ENCODE assay signal across 9 mouse cellular contexts in genomic region chr10:53806697-53807096, GRCm38 (mm10). TPM values are rescaled to one million over a fixed set of nuclear protein-coding genes. Genes with fewer than 3 reads are reported as not detected.
A peak's percentile ranks its signal among the peaks of the same experiment; 100 is the strongest.
DNase-seq lines count a peak whose midpoint lies in the region; TF ChIP-seq lines count a peak whose summit lies in the region.
"Had no signal": no experiment of that assay in that cellular context is flagged by ENCODE, and none has a peak within 500 bp of the region (broad histone marks: within the 10 kb centered on the region; RNA-seq: fewer than 3 reads in every experiment).

No protein-coding gene starts in this region.

- no peak for TF ChIP-seq POLR2A in MEL (IDR thresholded peaks at IDR 0.05; ENCODE audit: control insufficient read depth in 1 of 2, insufficient read depth in 1 of 2, low read depth in 1 of 2, low read length in 2 of 2, poor library complexity in 1 of 2)

- H3K4me3 ChIP-seq in layer of hippocampus, adult 2 months = no peak overlapping the region
- H3K4me3 ChIP-seq in C2C12 (ENCODE audit: insufficient read depth, poor library complexity, severe bottlenecking) (no peak overlapping the region), MEL (ENCODE audit: control insufficient read depth in 1 of 2, insufficient read depth in 1 of 2, low read depth in 2 of 2, low read length in 2 of 2) (no peak overlapping the region)
- H3K4me3 ChIP-seq: embryonic facial prominence, embryonic 12.5 days had no signal

- no peaks in the 10 kb centered on the region for H3K9me3 ChIP-seq in MEL (replicated peaks; ENCODE audit: insufficient read depth, low read length)
- H3K9me3 ChIP-seq: embryonic facial prominence, embryonic 12.5 days had no signal

- H3K27ac ChIP-seq in layer of hippocampus, adult 2 months = no peak overlapping the region
- H3K27ac ChIP-seq in MEL (ENCODE audit: control insufficient read depth, low read depth, low read length) = no peak overlapping the region
- H3K27ac ChIP-seq: embryonic facial prominence, embryonic 12.5 days; hindbrain, embryonic 14.5 days had no signal

- no peak for DNase-seq in layer of hippocampus, adult 2 months (ENCODE audit: low spot score in 2 of 2)
- no peak for DNase-seq in layer of hippocampus, postnatal 36 days
- DNase-seq in MEL (ENCODE audit: low read depth, low spot score) = peak; percentile 42
- DNase-seq in kidney, postnatal 36 days = peak; percentile 13 to 66
- DNase-seq in urinary bladder, postnatal 14 days (ENCODE audit: low spot score) = no peak
- no peak for DNase-seq in T-cell, adult 2 months (ENCODE audit: low spot score)

- TF ChIP-seq RAD21 in MEL (IDR thresholded peaks at IDR 0.05; ENCODE audit: low read depth, low read length) = peak; percentile 50

- no peaks in the 10 kb centered on the region for H3K79me2 ChIP-seq in C2C12 (ENCODE audit: control insufficient read depth, insufficient read depth)
- no peaks in the 10 kb centered on the region for H3K79me2 ChIP-seq in MEL (ENCODE audit: control insufficient read depth, insufficient read depth, low read length, poor library complexity)

- no peak for TF ChIP-seq EP300 in MEL (IDR thresholded peaks at IDR 0.05; ENCODE audit: low read depth in 1 of 2, low read length in 2 of 2)

- H3K27me3 ChIP-seq in C2C12 (ENCODE audit: control insufficient read depth, insufficient read depth, insufficient read length) = no peaks in the 10 kb centered on the region
- peaks cover 0 to 2% of the 10 kb centered on the region in 2 experiments; a peak in 2 of 4 replicates for H3K27me3 ChIP-seq in MEL (ENCODE audit: control insufficient read depth in 1 of 2, insufficient read depth in 2 of 2, low read length in 2 of 2)
- H3K27me3 ChIP-seq: embryonic facial prominence, embryonic 12.5 days had no signal

- H3K4me1 ChIP-seq in MEL (ENCODE audit: control insufficient read depth in 1 of 2, insufficient read depth in 2 of 2, low read length in 2 of 2) = no peaks in the 10 kb centered on the region
- H3K4me1 ChIP-seq: embryonic facial prominence, embryonic 12.5 days had no signal

- no peaks in the 10 kb centered on the region for H3K79me3 ChIP-seq in C2C12 (ENCODE audit: low read depth)

- H3ac ChIP-seq in C2C12 (ENCODE audit: control insufficient read depth, insufficient read length, low read depth) = no peak overlapping the region

- TF ChIP-seq CTCF in layer of hippocampus, adult 2 months (conservative IDR thresholded peaks at IDR 0.05) = peak; percentile 46
- TF ChIP-seq CTCF in C2C12 (IDR thresholded peaks at IDR 0.05; ENCODE audit: control insufficient read depth, insufficient read depth, insufficient read length) = peak; percentile 14
- peak; percentile 42 to 66 (median 61) for TF ChIP-seq CTCF in MEL (IDR thresholded peaks at IDR 0.05 in 2 of 3, conservative IDR thresholded peaks at IDR 0.05 in 1 of 3; ENCODE audit: control insufficient read depth in 1 of 3, insufficient read depth in 1 of 3, low read depth in 2 of 3, low read length in 3 of 3, poor library complexity in 1 of 3, severe bottlenecking in 1 of 3)

- no peak overlapping the region for H3K9ac ChIP-seq in MEL (ENCODE audit: control insufficient read depth, low read depth, low read length, poor library complexity, severe bottlenecking)
- H3K9ac ChIP-seq: embryonic facial prominence, embryonic 12.5 days; hindbrain, embryonic 14.5 days had no signal

- H3K36me3 ChIP-seq in C2C12 (ENCODE audit: control insufficient read depth, insufficient read depth) (no peaks in the 10 kb centered on the region), MEL (ENCODE audit: control insufficient read depth in 1 of 2, insufficient read depth in 2 of 2, low read length in 2 of 2) (no peaks in the 10 kb centered on the region)
- H3K36me3 ChIP-seq: embryonic facial prominence, embryonic 12.5 days had no signal

TF ChIP-seq in C2C12, 6 proteins besides CTCF, POLR2A, EP300 and RAD21:
- TF ChIP-seq FOSL1 (IDR thresholded peaks at IDR 0.05; ENCODE audit: insufficient read depth, low read length, poor library complexity, severe bottlenecking) = no peak
- TF ChIP-seq MYOG (IDR thresholded peaks at IDR 0.05; ENCODE audit: control insufficient read depth, extremely low read depth, insufficient read length) = no peak
- no peak for TF ChIP-seq MYOD1 (IDR thresholded peaks at IDR 0.05; ENCODE audit: control insufficient read depth, insufficient read length, low read depth)
- TF ChIP-seq USF1 (IDR thresholded peaks at IDR 0.05; ENCODE audit: low read depth) = no peak
- TF ChIP-seq MAX (IDR thresholded peaks at IDR 0.05) = no peak
- TF ChIP-seq CEBPB (IDR thresholded peaks at IDR 0.05; ENCODE audit: low read depth) = no peak

TF ChIP-seq in MEL, 35 proteins besides CTCF, POLR2A, EP300 and RAD21:
- no peak for TF ChIP-seq MAX (IDR thresholded peaks at IDR 0.05; ENCODE audit: low read length)
- peak; percentile 33; the same call in 1 of the 2 replicates for TF ChIP-seq ZC3H11A (IDR thresholded peaks at IDR 0.05; ENCODE audit: low read depth, low read length)
- no peak for TF ChIP-seq ELF1 (IDR thresholded peaks at IDR 0.05; ENCODE audit: low read depth, low read length)
- TF ChIP-seq SMC3 (IDR thresholded peaks at IDR 0.05; ENCODE audit: low read depth, low read length) = peak; percentile 63
- no peak for TF ChIP-seq USF2 (IDR thresholded peaks at IDR 0.05; ENCODE audit: borderline replicate concordance in 1 of 2, insufficient read depth in 1 of 2, low read depth in 1 of 2, low read length in 2 of 2)
- TF ChIP-seq ETS1 (IDR thresholded peaks at IDR 0.05; ENCODE audit: low read depth, low read length) = no peak

RNA-seq across cellular contexts. Expression of gene Fam184a, which starts 55.8 kb away (rescaled TPM):
- 10 to 100 TPM; 26.6 to 32.8 TPM for total RNA-seq in layer of hippocampus, adult 2 months (2021)
- 10 to 100 TPM; 21.1 to 22.9 TPM for total RNA-seq in layer of hippocampus, postnatal 36 days (2021)
- not detected for polyA plus RNA-seq in C2C12 (2012; fragmentation: generic; extraction: Trizol)
- total RNA-seq in MEL (2012; rRNA removed) = not detected in 2 replicates
- polyA plus RNA-seq in MEL (2012; ENCODE audit: insufficient read depth in 1 of 2, insufficient read length in 2 of 2, low read depth in 1 of 2, low replicate concordance in 2 of 2, missing spikeins in 1 of 2) = not detected

Comparison
In these comparisons a context has a peak if more than half of its experiments do, and no peak if none do; other contexts are left out.
1. DNase-seq: peak in MEL (single experiment) and kidney, postnatal 36 days (2 of 2); none in layer of hippocampus, adult 2 months (0 of 2), layer of hippocampus, postnatal 36 days (0 of 2), urinary bladder, postnatal 14 days (single experiment) and T-cell, adult 2 months (single experiment).
2. RNA of gene Fam184a, which starts 55.8 kb away (total RNA-seq): 26.6 to 32.8 TPM in layer of hippocampus, adult 2 months and 21.1 to 22.9 TPM in layer of hippocampus, postnatal 36 days; not detected in MEL; every median in the first group is over 10 times any median in the second.
3. Peak in every context shown above with its lines, with median percentiles within 50 percentile points of each other: CTCF ChIP-seq.